Mouse (Mus musculus): ENCODE data around the gene Nsmce4a.

- TF ChIP-seq POLR2A (IDR thresholded peaks at IDR 0.05; ENCODE audit: extremely low read depth, insufficient read depth, low read length) (no peak), CTCF (IDR thresholded peaks at IDR 0.05; ENCODE audit: low read depth, low read length) (no peak)
These were observed 2.4 kb downstream of the Nsmce4a start for GRCm38 (mm10) chr7:130570472-130570871.

Data from liver, adult 2 months (tissue).